Mouse (Mus musculus) spleen, adult 2 months (tissue): ENCODE measurements at regions not wholly inside any gene's neighbourhood (a gene's known extent, or its start where the extent isn't known, plus 50 kb on each side); places are given as distances from the start of the nearest gene placed in this dataset.

Experiments used
- CTCF ChIP-seq: fragments of 200-500 bp; IDR thresholded peaks from 2 replicates; pipeline ENCODE4 v1.5.1; 2011; ENCODE audit warnings: mild to moderate bottlenecking, inconsistent platforms; ENCODE audit not compliant: insufficient read depth, insufficient read length, insufficient replicate concordance; ENCODE audit errors: extremely low read depth
- POLR2A ChIP-seq: fragments of 200-500 bp; IDR thresholded peaks from 2 replicates; pipeline ENCODE4 v1.6.1; 2011; ENCODE audit warnings: low read depth, low read length, inconsistent platforms

GRCm38 (mm10) chr15:65419736-65420135 lies 405.0 kb upstream of the Gm21961 start:
- TF ChIP-seq CTCF: no peak
- TF ChIP-seq POLR2A: no peak
